Mouse (Mus musculus) skeletal muscle tissue, adult 2 months (tissue): ENCODE results near the gene Man1c1.
A peak's percentile ranks its signal among the peaks of the same experiment; 100 is the strongest.

Source experiments
- DNase-seq: peaks from one replicate; pipeline ENCODE4 v3.0.0-alpha.2; 2012; ENCODE audit warnings: low read depth, low spot score

The Man1c1 gene

DNA sequence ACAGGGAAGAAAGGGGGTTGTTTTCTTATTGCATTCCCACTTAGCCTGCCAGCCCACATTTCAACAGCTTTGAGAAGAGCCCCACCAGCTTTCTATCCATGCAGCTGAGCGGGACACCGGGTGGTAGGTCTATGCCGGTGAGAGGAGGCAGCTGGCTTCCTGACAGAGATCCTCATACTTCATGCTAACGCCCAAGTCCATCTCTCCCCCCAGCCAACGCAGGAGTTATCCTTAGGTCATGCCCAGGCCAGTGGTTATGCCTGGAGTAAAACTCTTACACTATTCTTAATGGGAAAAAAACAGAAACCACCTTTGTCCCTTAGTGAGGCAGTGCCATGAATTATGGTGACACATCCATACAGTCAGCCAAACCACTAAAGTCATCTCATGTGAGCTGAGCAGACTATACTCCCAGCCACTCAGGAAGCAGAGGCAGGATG lies 66.0 kb downstream of the Man1c1 start:
- DNase-seq: no peak

DNA sequence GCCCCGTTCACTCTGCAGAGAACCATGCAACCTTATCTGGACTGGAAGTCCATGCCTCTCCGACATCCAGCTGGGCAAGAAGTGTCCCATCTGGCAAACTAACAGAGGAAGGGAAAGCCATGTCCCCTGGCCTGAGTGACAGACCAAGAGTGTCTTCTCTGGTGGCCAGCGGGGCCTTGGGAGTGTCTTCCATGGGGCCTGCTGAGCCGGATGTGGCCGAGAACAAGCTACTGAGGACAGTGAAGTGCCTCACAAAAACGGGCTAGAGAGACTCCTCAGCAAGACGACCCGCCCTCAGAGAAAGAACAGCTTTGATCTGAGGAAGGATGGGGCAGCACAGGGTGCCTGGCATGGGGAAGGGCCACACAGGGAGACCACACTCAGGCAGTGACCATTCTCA lies 67.7 kb downstream of the Man1c1 start:
- DNase-seq: no peak

DNA sequence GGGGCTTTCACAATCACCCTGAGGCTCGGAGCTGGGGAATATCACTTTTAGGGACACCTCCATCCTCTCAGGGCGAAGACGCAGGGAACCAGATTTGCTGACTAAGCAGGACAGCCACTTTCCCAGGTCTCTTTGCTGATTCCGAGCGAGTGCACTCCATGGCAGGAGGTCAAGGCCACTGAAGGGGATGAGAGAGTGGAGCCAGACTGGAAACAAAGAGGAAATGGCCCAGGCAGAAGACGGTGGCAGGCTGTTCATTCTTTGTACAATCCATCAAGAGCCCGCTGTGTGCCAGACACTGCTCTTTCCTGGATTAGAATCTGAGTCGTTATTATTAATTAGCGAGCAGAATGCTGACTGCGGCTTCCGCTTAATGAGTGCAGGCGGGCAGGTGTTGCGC lies 70.1 kb downstream of the Man1c1 start:
- DNase-seq: no peak

DNA sequence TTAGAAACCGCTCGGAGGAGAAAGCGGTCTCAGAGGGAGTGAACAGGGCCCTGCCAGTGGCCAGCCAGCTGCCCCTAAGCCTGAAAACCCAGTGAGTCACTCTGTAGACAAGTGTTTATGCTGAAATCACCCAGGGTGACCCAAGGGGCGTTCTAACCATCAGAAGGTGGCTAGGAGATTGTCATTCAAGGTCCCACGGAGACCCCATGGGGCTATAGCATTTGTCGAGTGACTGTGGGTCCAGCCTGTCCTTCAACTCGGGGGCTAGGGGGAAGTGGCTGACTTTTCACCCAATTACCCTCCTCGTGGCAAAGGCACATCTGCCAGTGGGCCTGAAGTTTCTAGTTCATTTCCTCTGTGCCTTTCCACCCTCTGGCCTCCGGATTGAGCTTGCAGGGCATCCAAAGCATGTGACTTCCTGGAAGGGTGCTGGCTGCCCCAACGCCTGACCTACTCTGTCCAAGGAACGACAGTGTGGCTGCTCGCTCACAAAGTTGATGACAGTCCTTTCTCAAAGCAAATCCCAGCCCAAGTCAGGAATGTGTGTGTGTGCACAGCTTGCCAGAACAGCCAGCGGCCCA lies 71.9 kb downstream of the Man1c1 start:
- DNase-seq: peak; percentile 89

DNA sequence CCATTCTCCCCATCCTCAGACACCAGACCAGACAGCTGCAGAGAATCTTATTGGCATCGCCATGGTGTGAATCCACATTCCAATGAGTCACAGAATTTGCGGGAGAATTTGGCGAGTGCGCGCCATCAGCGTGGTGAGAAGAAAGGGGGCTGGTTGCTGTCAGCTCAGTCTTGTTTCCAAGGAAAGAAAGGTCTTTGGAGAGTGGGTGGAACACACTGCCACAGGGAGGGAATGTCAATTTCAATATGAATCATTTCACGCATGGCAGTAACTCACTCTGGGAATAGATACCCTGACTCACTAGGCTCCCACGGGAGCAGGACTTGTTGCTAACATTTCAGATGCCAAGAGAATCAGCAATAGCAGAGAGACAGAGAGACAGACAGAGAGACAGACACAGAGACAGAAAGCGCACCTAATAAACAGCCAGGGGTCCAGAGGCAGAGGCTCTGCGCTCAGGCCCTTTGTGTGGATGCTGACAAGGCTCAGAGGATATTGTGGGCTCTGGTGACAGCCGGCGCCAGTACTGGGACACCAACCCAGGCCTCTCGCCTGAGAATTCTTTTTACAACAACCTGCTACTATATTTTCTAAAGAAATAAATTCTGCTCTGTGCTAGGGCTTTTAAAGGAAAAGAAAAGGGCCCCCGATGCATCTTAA lies 72.5 kb downstream of the Man1c1 start:
- peak; percentile 65 for DNase-seq

DNA sequence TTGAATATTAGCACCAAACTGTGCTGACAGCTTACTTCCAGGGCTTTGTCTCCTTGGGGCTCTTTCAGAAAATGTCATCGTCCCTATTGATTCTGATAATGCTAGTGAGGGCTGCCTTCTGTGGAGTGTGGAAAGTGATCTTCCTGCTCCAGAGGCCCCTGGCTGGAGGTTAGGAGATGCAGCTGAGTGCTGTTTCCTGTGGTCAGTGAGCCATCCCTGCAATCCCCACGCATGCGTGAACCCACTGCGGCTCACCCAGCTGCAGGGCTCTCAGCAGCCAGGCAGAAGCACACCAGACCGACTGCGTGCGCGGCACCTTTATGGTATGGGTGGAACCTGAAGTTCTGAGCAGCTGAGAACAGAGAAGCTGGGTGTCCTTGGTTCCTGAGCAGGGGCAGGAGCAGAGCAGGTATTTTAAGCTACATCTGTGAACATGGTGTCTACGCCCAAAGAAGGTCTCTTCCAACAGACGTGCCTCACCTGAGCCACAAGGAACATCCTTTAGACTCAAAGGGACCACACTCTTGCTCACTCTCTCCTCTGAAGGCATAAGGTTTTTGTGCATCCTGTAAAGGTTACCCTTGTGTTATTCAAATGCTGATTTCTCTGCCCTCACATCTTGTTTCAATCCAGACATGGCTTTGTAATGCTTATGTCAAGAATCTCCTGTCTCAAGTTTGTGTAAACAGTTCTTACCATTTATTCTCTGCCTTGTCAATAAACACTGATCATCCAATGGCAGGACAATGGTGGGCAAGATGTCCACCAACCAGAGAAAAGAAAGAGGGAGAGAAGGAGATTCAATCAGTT lies 75.3 kb downstream of the Man1c1 start:
- DNase-seq: peak; percentile 49

DNA sequence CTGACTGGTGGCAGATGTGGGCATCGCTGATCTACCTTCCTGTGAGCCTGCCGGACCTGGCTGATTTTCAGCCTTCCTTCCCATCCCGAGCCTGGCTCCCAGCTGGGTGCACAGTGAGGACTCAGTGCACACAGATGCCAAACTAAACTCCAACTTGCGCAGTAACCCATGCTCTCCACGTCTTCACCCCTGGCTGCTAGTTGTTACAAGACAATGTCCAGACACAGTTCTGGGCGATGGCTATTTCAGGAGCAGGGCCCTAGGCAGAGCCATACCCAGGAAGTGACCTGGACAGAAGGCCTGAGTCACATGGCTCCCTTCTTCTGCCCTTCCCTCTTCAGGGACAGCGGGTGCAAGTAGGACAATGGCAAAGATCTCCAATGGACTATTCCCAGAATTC lies 76.0 kb downstream of the Man1c1 start:
- no peak for DNase-seq

DNA sequence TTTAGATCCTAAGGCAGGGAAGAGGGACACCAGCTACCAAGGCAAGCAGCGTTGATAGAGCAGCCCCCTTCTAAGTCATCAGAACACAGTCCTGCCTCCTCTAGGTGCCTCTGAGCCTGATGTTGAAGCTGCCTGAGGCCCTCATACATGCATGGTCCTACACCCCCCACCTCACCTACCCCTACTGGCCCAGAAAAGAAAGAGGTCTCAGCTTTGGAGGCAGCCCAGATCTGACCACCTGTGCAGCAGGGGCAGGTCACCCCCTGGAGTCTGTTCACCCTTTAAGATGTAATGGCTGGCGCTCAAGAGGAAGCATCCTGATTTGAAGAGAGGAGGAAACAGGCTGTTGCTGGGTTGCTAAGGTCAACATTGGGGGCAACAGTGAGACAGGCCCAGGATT lies 77.2 kb downstream of the Man1c1 start:
- no peak for DNase-seq

DNA sequence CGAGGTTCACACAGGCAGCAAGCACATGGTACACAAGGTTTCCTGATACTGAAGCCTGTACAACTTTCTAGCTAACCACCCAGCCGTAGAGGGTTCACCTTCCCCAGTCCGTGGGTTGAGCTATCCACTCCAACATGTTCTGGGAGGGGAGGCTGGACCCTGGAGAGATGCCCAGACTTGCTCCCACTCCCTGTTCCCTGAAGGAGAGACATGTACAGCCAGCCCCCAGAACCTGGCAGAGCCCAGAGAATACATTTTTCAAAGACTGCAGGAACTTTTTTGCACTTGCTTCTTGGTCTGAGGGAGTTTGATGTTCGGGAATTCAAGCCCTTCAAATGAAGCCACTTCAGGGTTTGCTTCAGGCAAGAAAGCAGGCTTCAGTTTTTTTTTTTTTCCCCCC lies 77.7 kb downstream of the Man1c1 start:
- no peak for DNase-seq

DNA sequence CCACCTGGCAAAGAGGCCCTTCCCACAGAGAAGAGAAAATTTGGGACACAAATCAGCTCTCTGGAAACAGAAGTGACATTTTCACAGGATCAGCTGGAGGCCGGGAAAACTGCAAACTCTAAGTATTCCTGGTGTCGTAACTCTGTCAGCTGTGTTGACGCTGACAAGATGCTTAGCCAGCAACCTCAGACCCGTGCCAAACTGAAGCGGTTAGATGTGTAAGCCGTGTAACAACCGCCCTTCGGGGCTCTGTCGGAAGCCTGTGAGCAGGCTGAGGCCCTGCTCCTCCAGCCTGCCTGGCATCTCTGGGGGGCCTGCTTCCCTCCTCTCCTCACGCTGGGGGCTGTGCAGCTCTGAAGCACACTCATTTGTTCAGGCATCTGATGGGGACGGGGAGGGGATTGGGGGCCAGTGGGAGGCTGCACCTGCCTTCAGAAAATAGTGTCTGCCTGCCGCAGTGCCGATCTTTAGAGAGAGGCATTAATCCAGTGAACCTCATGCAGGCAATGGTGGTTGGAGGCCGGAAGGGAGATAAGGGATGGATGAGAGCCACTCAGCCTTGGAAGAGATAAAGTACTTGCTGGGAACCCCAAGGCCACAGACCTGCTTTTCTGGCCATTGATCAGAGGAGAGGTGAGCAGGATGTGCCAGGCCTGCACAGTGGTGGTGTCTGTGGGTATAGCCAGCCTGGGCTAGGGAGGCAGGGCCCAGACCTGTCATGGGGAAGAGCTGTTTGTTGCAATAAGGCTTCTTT lies 79.8 kb downstream of the Man1c1 start:
- DNase-seq: peak; percentile 83

DNA sequence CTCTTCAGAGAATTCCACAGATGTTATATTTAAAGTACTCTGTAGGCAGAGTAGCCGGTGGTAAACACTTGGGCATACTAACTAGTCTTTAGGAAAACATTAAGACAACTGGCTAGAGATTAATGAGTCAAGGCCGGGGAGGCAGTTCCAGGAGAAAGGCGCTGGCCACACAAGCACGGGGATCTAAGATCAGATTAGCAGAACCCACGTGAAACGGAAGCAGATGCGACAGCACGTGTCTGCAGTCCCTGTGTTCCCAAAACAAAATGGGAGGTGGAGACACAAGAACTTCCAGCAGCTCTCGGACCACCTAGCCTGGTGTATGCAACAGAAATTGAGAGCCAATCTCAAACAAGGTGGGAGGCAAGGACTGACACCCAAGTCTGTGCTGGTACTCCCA lies 82.4 kb downstream of the Man1c1 start:
- no peak for DNase-seq

DNA sequence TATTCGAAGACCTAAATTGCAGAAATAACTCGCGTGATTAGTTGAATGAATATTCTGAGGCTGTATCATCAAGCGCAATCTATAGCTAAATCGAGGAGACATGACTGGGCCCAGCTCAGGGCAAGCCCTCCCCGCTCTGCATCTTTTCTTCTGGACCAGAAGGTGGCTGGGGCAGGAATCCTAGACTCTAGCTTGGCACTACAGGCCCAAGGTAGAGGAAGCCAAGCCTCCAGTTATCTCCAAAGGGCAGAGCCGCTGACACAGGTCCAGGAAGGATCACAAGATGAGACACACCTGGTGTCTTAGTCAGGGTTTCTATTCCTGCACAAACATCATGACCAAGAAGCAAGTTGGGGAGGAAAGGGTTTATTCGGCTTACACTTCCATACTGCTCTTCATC lies 83.8 kb downstream of the Man1c1 start:
- DNase-seq: no peak

DNA sequence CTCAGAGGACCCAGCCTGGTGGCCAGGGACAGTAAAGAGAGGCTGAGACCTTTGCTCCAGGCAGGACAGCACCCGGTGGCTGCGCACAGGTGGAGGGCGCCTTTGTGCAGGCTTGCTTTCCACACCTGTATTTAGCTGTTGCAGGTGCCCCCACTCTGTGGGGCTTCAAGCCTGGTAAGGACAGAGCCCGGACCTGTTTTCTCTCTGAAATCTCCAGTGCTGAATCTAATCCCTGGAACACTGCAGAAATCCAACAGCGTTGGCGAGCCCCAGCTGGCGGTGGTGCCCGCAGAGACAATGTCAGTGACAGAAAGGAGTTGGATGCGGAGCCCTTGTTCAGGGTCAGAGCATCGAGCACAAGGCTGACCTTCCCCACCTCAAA lies 84.6 kb downstream of the Man1c1 start:
- no peak for DNase-seq

DNA sequence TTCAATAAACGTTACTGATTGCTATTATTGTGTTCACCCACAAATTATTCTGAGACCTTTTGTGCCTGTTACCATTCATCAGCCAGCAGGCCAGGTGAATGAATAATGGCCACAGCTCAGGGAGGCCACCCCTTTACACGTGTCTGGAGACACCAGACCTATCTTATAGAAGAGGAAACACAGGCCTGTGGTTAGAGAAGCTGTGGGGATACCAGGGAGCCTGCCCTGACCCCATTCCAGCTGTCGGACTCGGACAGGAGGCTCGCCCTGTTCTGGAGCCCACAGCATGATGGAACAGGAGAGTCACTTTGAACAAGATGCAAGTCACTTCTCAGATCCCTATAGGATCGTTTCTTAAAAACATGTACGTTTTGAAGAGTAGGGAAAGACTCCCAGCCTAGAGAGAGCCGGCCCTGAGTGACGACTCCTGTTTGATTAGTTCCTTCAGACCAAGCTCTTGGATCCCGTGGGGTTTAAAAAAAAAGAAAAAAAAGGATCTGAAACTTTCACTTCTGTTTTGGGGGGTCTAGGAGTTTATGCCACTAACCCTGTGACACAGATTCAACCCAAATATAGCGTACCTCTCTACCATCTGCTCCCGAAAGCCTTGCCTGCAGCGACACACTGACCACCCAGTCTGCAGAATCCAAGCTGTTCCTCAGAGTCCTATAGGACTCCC lies 85.1 kb downstream of the Man1c1 start:
- DNase-seq: no peak

DNA sequence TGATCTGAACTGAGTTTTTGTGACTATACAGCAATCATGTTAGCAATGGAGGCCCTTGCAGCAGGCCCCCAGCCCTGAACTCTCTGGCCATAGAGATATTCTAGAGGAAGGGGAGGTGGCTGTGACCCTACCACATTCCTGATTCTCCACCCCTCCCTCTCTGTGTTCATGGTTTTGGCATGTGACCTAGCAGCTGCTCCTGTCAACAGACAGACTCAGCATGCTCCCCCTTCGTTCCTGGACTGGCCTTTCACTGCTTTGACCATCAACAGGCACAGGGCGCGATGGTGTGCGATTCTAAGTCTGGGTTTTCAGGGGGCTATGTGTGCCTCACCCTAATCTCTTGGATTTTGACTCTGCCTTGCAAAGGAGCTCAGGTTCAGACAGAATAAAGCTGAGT lies 86.3 kb downstream of the Man1c1 start:
- no peak for DNase-seq

DNA sequence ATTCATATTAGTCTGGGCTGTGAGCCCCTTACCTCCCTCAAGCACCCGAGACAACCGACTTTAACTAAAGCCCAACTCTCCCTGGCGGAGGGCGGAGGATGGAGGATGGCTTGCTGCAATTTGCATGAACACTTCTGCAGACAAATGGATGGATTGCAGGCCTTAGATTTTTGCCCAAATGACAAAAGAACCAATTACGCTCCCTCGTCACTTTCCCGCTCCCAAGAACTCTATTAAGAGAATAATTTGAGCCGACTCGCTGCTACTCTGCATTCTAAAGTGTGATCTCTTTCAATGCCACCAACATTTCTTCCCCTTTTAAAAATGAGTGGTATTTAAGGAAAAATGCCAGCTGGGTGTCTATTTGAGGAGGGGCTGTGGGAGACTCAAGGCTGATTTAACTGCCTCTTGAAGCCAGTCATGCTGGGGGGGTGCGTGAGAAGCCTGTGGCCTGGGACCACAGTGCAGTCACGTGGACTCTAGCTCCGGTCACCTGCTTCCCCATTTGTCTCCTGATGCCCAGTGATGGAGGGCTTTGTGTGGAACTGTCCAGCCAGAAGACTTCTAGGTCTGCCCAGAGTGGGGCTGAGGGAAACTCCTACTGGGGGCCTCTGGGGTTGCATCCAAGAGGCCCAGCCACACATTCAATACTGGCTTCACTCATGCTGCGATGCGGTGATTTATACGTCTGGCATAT lies 88.0 kb downstream of the Man1c1 start:
- DNase-seq: no peak

DNA sequence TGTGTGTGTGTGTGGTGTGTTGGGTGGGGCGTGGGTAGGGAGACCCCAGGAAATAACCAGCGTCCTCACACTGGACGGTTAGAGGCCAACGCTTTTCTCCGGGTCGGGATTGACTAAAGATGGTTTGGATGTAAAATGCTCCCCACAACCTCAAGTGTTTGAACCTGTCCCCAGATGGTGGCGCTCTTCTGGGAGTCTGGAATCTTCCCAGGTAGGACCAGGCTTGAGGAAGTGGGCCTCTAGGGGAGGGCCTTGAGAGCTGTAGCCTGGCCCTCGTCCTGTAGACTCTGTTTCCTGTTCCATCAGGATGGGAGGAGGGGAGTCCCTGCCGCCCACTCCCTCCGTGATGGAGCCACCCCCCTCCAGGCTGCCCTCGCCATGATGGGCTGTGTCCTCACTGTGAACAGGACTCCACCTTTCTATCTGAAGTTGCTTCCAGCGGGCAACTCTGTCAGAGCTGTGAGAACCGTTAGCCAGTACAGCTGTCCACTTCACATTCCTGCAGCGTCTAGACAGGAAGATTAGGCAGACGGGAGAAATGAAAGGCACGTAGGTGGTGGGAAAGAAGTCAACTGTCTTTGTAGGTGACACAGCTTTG lies 91.9 kb downstream of the Man1c1 start:
- DNase-seq: no peak

DNA sequence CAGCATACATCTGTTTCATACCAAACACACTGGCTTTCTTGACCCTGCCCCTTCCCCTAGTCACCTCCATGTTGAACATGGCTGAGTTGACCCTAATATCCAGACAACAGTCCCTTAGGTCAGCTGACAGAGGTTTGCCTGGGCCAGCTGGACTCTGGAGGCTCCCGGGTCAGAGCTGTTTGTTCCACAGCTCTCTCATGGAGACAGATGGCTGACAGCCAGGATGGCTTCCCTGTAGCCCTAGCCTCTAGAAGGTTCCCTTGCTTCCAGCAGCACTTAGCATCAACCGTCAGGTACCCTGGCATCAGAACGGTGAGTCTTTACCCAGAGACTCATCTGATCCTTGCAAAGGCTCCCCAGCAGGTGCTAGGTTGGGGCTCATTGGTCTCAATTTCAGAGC lies 93.5 kb downstream of the Man1c1 start:
- DNase-seq: no peak

DNA sequence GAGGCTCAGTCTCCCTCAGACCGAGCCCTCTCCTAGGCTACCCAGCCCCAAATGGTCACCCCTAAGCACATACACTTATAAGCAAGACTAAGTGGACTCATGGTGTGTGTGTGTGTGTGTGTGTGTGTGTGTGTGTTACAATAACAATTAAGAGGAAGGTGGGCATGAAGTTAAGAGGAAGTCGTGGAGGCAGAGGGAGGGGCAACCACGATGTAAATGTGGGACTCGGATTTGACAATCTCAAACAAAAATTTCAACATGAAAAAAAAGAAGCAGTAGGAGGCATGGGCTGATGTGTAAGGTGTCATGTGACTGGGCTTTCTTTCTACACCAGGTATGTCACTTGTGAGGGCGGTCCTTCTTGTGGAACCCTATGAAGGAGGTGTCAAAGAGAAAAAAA lies 96.4 kb downstream of the Man1c1 start:
- no peak for DNase-seq

DNA sequence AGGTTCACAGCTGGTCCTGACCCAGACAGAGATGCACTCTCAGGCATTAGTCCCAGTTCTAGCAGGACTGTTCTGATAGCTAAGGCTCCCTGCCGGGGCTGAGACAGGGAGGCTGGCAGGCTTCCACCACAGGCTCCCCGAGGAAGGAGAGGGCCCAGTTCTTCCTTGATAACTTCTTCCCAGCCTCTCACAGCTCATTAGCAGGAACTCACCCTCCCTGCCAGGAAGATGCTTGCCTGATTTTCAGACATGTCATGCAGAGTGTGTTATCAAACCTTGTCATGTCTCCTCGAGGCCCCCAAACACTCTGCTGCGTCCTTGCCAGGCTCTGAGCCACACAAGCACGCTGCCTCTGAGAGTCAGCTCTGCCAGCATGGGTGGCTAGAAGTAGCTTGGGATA lies 98.0 kb downstream of the Man1c1 start:
- DNase-seq: peak; percentile 44

DNA sequence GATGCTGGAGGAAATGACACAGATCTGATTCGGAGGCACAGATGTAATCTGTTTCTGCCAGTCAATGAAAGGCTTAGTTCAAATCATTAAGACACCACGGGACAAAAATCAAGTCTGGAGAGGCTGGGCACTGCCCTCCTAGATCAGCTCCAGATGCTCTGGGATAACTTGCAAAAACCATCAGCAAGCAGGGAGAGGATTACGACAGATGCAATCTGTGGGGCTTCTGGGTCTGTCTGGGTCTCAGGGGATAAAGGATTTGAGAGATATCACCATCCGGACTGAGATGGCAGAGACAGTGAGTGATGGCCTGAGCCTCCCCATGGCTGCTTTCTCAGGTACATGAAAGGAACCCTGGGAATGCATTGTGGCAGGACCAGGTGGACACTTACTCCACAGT lies 99.6 kb downstream of the Man1c1 start:
- DNase-seq: no peak
